Mouse (Mus musculus) forebrain, embryonic 11.5 days (tissue): ENCODE results near the gene Gm44511. TPM values are rescaled to one million over a fixed set of nuclear protein-coding genes. Genes with fewer than 3 reads are reported as not detected.
A peak's percentile ranks its signal among the peaks of the same experiment; 100 is the strongest.
"Not testable (repeated sequence)": the region's sequence is repeated elsewhere in the genome, so short reads cannot be mapped to it uniquely, and the experiment has no call there.

Source experiments
- ATAC-seq: fragments of 200-750 bp; cut with Nextera tagmentation; replicated peaks from 2 replicates; pipeline ENCODE4 v1.8.0; 2017; ENCODE audit warnings: moderate TSS enrichment; ENCODE audit not compliant: low FRiP score
- DNase-seq: peaks from one replicate; pipeline ENCODE4 v3.0.0-alpha.2; 2017; ENCODE audit warnings: low spot score
- H3K27ac ChIP-seq: fragments of 300-500 bp; sonication (generic); 2 replicates; pipeline ENCODE4 v1.5.1; 2014; ENCODE audit warnings: low read depth, low read length
- H3K27me3 ChIP-seq: fragments of 300-500 bp; sonication (generic); 2 replicates; pipeline ENCODE4 v1.6.1; 2014; ENCODE audit warnings: mild to moderate bottlenecking, low read length, mixed read lengths; ENCODE audit not compliant: control insufficient read depth, insufficient read depth
- H3K36me3 ChIP-seq: fragments of 300-500 bp; sonication (generic); 2 replicates; pipeline ENCODE4 v1.6.1; 2014; ENCODE audit warnings: mild to moderate bottlenecking, low read length, moderate library complexity, mixed read lengths; ENCODE audit not compliant: control insufficient read depth, insufficient read depth
- H3K4me1 ChIP-seq: fragments of 300-500 bp; sonication (generic); replicated peaks from 2 replicates; pipeline ENCODE4 v1.6.1; 2014; ENCODE audit warnings: low read length, mixed read lengths; ENCODE audit not compliant: control insufficient read depth, insufficient read depth
- H3K4me2 ChIP-seq: fragments of 300-500 bp; sonication (generic); 2 replicates; pipeline ENCODE4 v1.6.1; 2014; ENCODE audit warnings: low read depth, mild to moderate bottlenecking, low read length, moderate library complexity, mixed read lengths; ENCODE audit not compliant: severe bottlenecking
- H3K4me3 ChIP-seq: fragments of 300-500 bp; sonication (generic); 2 replicates; pipeline ENCODE4 v1.5.1; 2014; ENCODE audit warnings: low read depth, low read length
- H3K9ac ChIP-seq: fragments of 300-500 bp; sonication (generic); 2 replicates; pipeline ENCODE4 v1.6.1; 2014; ENCODE audit warnings: low read length
- H3K9me3 ChIP-seq: fragments of 300-500 bp; sonication (generic); 2 replicates; pipeline ENCODE4 v1.6.1; 2016; ENCODE audit warnings: low read length, mixed read lengths; ENCODE audit not compliant: control insufficient read depth
- WGBS: fragments of 180-500 bp; shearing (Covaris S2); extraction: QIAGEN DNeasy Blood & Tissue Kit; methylation state at CpG from one replicate; pipeline ENCODE4 v1.1.7; 2014; 5-methylcytosine and 5-hydroxymethylcytosine counted together
- polyA plus RNA-seq: library from polyadenylated mRNA; unstranded; fragments of >200 nt; fragmentation: Nextera tagmentation; extraction: Ambion mirVana; gene quantifications from 2 replicates; pipeline ENCODE4 v1.2.1, GENCODE M21; 2014

Gm44511 gene
- polyA plus RNA-seq, 1 experiment from 2014 or later: not detected

DNA sequence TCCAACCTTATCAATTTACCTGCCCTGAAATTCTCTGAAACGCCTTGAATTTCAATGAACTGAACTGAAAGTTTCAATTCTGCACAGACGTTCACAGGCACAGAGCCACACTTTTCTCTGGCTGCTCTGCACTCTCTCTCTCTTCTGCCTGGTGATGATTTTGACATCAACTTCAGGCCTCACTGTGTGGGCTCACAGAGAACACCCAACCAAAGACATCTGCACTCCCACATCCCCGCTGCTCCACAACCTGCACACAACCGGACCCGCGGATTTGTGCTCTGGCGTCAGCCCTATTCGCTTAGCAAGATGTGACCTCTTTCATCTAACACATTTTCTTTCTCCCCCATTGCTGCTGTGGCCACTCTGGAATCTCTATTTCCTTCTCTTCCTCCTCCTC is 18.0 kb upstream of the Gm44511 start:
- WGBS: 36% methylated on average over 8 of the region's 8 CpGs
- H3K27ac ChIP-seq: no peak overlapping the region
- H3K9me3 ChIP-seq: no peaks in the 10 kb centered on the region

GRCm38 (mm10) chr6:128843479-128843992 is 17.4 kb upstream of the Gm44511 start:
- peak overlapping the region; percentile 58 for H3K4me2 ChIP-seq
- peak overlapping the region; percentile 74 for H3K27ac ChIP-seq
- DNase-seq: peak; percentile 74
- no peaks in the 10 kb centered on the region for H3K36me3 ChIP-seq
- peak; percentile 34 for ATAC-seq
- WGBS: 0% methylated on average over 22 of the region's 22 CpGs
- no peaks in the 10 kb centered on the region for H3K27me3 ChIP-seq
- H3K4me1 ChIP-seq: peaks cover 9% of the 10 kb centered on the region; the same call in 1 of the 2 replicates
- H3K9ac ChIP-seq: peak overlapping the region; percentile 71
- H3K9me3 ChIP-seq: no peaks in the 10 kb centered on the region
- H3K4me3 ChIP-seq: peak overlapping the region; percentile 76

More for the DNA sequence above, 18.0 kb upstream of the Gm44511 start:
- H3K27me3 ChIP-seq: no peaks in the 10 kb centered on the region
- H3K4me3 ChIP-seq: peak overlapping the region; percentile 76
- ATAC-seq (no peak), DNase-seq (peak; percentile 50)
- H3K4me1 ChIP-seq: peaks cover 9% of the 10 kb centered on the region; the same call in 1 of the 2 replicates
- peak overlapping the region; percentile 58 for H3K4me2 ChIP-seq
- H3K36me3 ChIP-seq: no peaks in the 10 kb centered on the region
- H3K9ac ChIP-seq: no peak overlapping the region; the same call in 1 of the 2 replicates

- H3K9ac ChIP-seq: peak overlapping the region; percentile 73
- H3K36me3 ChIP-seq: no peaks in the 10 kb centered on the region
- no peaks in the 10 kb centered on the region for H3K27me3 ChIP-seq
- DNase-seq (peak; percentile 96), ATAC-seq (peak; percentile 67)
- peak overlapping the region; percentile 76 for H3K4me3 ChIP-seq
- no peaks in the 10 kb centered on the region for H3K9me3 ChIP-seq
- H3K27ac ChIP-seq: peak overlapping the region; percentile 74
- H3K4me1 ChIP-seq: peaks cover 9% of the 10 kb centered on the region; the same call in 1 of the 2 replicates
- under 1% methylated on average over 44 of the region's 44 CpGs for WGBS
- peak overlapping the region; percentile 59 for H3K4me2 ChIP-seq
These were observed 16.9 kb upstream of the Gm44511 start for GRCm38 (mm10) chr6:128842945-128843478.

DNA sequence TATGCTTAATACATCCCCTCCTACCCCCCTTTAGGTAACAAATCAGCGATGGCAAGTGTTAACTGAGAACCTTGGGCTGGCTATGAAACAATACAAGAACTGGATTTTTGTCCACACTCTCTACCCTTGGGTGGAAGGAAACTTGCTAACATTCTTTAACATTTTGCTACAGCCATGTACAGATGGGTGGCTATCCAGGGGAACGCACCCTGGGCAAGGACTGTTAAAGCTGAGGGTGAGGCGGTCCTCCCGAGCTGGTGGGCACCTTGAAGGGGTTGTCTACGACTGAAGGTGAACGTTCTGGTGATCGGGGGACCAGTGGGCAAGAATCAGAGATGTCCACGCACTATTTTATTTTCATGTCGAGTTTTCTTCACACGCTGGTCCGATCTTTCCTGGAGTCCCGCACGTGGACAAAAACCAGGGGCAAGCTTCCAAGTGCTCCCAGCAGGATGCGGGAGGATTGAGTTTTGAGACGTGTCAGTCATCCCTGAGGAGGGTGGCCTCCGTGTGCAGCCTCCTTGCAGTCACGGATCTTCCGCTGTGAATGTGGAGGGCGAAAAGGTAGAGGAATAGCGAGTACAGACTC is 16.3 kb upstream of the Gm44511 start:
- WGBS: under 1% methylated on average over 20 of the region's 20 CpGs
- no peaks in the 10 kb centered on the region for H3K27me3 ChIP-seq
- peaks cover 9% of the 10 kb centered on the region; the same call in 1 of the 2 replicates for H3K4me1 ChIP-seq
- H3K36me3 ChIP-seq: no peaks in the 10 kb centered on the region
- H3K27ac ChIP-seq: peak overlapping the region; percentile 62; the same call in 1 of the 2 replicates
- no peak for ATAC-seq
- H3K4me2 ChIP-seq: peak overlapping the region; percentile 59
- no peak for DNase-seq
- peak overlapping the region; percentile 73 for H3K9ac ChIP-seq
- peak overlapping the region; percentile 76 for H3K4me3 ChIP-seq
- no peaks in the 10 kb centered on the region for H3K9me3 ChIP-seq

GRCm38 (mm10) chr6:128841327-128842089 is 15.4 kb upstream of the Gm44511 start:
- Histone ChIP-seq H3K9ac (no peak overlapping the region; the same call in 1 of the 2 replicates), H3K4me3 (peak overlapping the region; percentile 76), H3K27ac (no peak overlapping the region), H3K36me3 (no peaks in the 10 kb centered on the region), H3K4me2 (peak overlapping the region; percentile 59; the same call in 1 of the 2 replicates), H3K4me1 (peaks cover 11% of the 10 kb centered on the region; the same call in 1 of the 2 replicates), H3K27me3 (no peaks in the 10 kb centered on the region), H3K9me3 (no peaks in the 10 kb centered on the region)
- DNase-seq (peak; percentile 53), ATAC-seq (no peak)
- 46% methylated on average over 4 of the region's 4 CpGs for WGBS

GRCm38 (mm10) chr6:128840669-128841068 is 14.6 kb upstream of the Gm44511 start:
- H3K9me3 ChIP-seq, ATAC-seq, H3K27ac ChIP-seq, H3K4me3 ChIP-seq, H3K27me3 ChIP-seq, DNase-seq, H3K36me3 ChIP-seq, H3K4me2 ChIP-seq, H3K9ac ChIP-seq: not testable (repeated sequence)
- 85% methylated on average over 3 of the region's 3 CpGs for WGBS
- H3K4me1 ChIP-seq: peaks cover 11% of the 10 kb centered on the region; the same call in 1 of the 2 replicates

GRCm38 (mm10) chr6:128839921-128840320 is 13.8 kb upstream of the Gm44511 start:
- no peak overlapping the region for H3K9ac ChIP-seq

GRCm38 (mm10) chr6:128839266-128839771 is 13.2 kb upstream of the Gm44511 start:
- ATAC-seq (peak; percentile 14), DNase-seq (peak; percentile 89)
- under 1% methylated on average over 17 of the region's 17 CpGs for WGBS

More at GRCm38 (mm10) chr6:128839921-128840320, 13.8 kb upstream of the Gm44511 start:
- H3K27ac ChIP-seq: no peak overlapping the region
- no peaks in the 10 kb centered on the region for H3K9me3 ChIP-seq
- H3K4me3 ChIP-seq: peak overlapping the region; percentile 76; the same call in 1 of the 2 replicates
- no peaks in the 10 kb centered on the region for H3K36me3 ChIP-seq
- WGBS: 70% methylated on average over 7 of the region's 7 CpGs
- peak overlapping the region; percentile 68; the same call in 1 of the 2 replicates for H3K4me2 ChIP-seq
- peaks cover 11% of the 10 kb centered on the region; the same call in 1 of the 2 replicates for H3K4me1 ChIP-seq
- ATAC-seq (no peak), DNase-seq (peak; percentile 47)
- H3K27me3 ChIP-seq: no peaks in the 10 kb centered on the region

More at GRCm38 (mm10) chr6:128839266-128839771, 13.2 kb upstream of the Gm44511 start:
- H3K9ac ChIP-seq: peak overlapping the region; percentile 52
- peak overlapping the region; percentile 57 for H3K27ac ChIP-seq
- peak overlapping the region; percentile 76 for H3K4me3 ChIP-seq
- no peaks in the 10 kb centered on the region for H3K9me3 ChIP-seq
- no peaks in the 10 kb centered on the region for H3K27me3 ChIP-seq
- H3K36me3 ChIP-seq: no peaks in the 10 kb centered on the region
- peaks cover 10% of the 10 kb centered on the region; the same call in 1 of the 2 replicates for H3K4me1 ChIP-seq
- H3K4me2 ChIP-seq: peak overlapping the region; percentile 68
